Mouse (Mus musculus) midbrain, embryonic 11.5 days (tissue): ENCODE results near the gene Rerg. TPM values are rescaled to one million over a fixed set of nuclear protein-coding genes. Genes with fewer than 3 reads are reported as not detected.
A peak's percentile ranks its signal among the peaks of the same experiment; 100 is the strongest.

Source experiments
- ATAC-seq: fragments of 200-750 bp; cut with Nextera tagmentation; 2 replicates; pipeline ENCODE4 v1.8.0; 2017; ENCODE audit warnings: moderate TSS enrichment, moderate library complexity; ENCODE audit not compliant: low FRiP score
- DNase-seq: peaks from one replicate; pipeline ENCODE4 v3.0.0; 2015; ENCODE audit warnings: low spot score; ENCODE audit errors: missing footprints
- H3K27ac ChIP-seq: fragments of 300-500 bp; sonication (generic); 2 replicates; pipeline ENCODE4 v1.5.1; 2014; ENCODE audit warnings: low read depth, low read length
- H3K27me3 ChIP-seq: fragments of 300-500 bp; sonication (generic); 2 replicates; pipeline ENCODE4 v1.6.1; 2014; ENCODE audit warnings: mild to moderate bottlenecking, low read length, moderate library complexity, mixed read lengths; ENCODE audit not compliant: control insufficient read depth, insufficient read depth
- H3K36me3 ChIP-seq: fragments of 300-500 bp; sonication (generic); 2 replicates; pipeline ENCODE4 v1.6.1; 2014; ENCODE audit warnings: mild to moderate bottlenecking, low read length, moderate library complexity, mixed read lengths; ENCODE audit not compliant: control insufficient read depth, insufficient read depth
- H3K4me1 ChIP-seq: fragments of 300-500 bp; sonication (generic); 2 replicates; pipeline ENCODE4 v1.6.1; 2014; ENCODE audit warnings: low read length; ENCODE audit not compliant: control insufficient read depth, insufficient read depth
- H3K4me2 ChIP-seq: fragments of 300-500 bp; sonication (generic); 2 replicates; pipeline ENCODE4 v1.6.1; 2014; ENCODE audit warnings: mild to moderate bottlenecking, moderate library complexity
- H3K4me3 ChIP-seq: fragments of 300-500 bp; sonication (generic); 2 replicates; pipeline ENCODE4 v1.5.1; 2014; ENCODE audit warnings: low read depth, low read length
- H3K9ac ChIP-seq: fragments of 300-500 bp; sonication (generic); 2 replicates; pipeline ENCODE4 v1.6.1; 2014; ENCODE audit warnings: low read length
- H3K9me3 ChIP-seq: fragments of 300-500 bp; sonication (generic); 2 replicates; pipeline ENCODE4 v1.6.1; 2016; ENCODE audit warnings: low read length; ENCODE audit not compliant: control insufficient read depth
- WGBS: fragments of 180-500 bp; shearing (Covaris S2); extraction: QIAGEN DNeasy Blood & Tissue Kit; methylation state at CpG from one replicate; pipeline ENCODE4 v1.1.7; 2014; 5-methylcytosine and 5-hydroxymethylcytosine counted together
- polyA plus RNA-seq: library from polyadenylated mRNA; unstranded; fragments of >200 nt; fragmentation: Nextera tagmentation; extraction: Ambion mirVana; gene quantifications from 2 replicates; pipeline ENCODE4 v1.2.1, GENCODE M21; 2014

Gene Rerg
- 1.00 and 1.0 TPM in 2 replicates for polyA plus RNA-seq

DNA sequence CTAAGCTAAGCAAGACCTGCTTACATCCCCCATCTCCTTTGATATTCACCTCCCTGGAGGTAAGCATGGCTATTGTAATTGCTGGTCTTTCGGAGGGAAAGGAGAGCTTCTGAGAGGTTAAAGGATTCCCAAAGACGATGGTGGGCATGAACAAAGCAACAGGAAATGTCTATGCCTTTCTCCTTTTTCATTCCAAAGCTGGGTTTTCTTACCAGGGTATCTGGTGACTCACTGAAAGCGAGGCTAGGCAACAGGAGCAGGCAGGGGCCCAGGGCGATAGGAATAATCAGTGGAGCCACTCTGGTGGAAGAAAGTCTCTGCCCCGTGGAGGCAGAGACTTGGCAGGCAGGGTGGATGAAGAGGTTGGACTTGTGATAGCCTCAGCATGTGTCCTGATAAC, at the start of gene Rerg:
Gene Rerg, minus strand, starts transcription at position 272 of the 400 bp plus-strand sequence.
- ATAC-seq, result no peak
- Histone ChIP-seq H3K36me3 (no peaks in the 10 kb centered on the region), H3K27me3 (peaks cover 10% of the 10 kb centered on the region), H3K4me1 (no peaks in the 10 kb centered on the region), H3K9ac (peak within 1 kb of the TSS; percentile 26; the same call in 1 of the 2 replicates), H3K4me3 (peak within 1 kb of the TSS; percentile 34), H3K27ac (no peak within 1 kb of the TSS), H3K4me2 (peak within 1 kb of the TSS; percentile 70), H3K9me3 (no peaks in the 10 kb centered on the region)
- 11% methylated on average over 5 of the region's 5 CpGs for WGBS
- DNase-seq, result no peak

DNA sequence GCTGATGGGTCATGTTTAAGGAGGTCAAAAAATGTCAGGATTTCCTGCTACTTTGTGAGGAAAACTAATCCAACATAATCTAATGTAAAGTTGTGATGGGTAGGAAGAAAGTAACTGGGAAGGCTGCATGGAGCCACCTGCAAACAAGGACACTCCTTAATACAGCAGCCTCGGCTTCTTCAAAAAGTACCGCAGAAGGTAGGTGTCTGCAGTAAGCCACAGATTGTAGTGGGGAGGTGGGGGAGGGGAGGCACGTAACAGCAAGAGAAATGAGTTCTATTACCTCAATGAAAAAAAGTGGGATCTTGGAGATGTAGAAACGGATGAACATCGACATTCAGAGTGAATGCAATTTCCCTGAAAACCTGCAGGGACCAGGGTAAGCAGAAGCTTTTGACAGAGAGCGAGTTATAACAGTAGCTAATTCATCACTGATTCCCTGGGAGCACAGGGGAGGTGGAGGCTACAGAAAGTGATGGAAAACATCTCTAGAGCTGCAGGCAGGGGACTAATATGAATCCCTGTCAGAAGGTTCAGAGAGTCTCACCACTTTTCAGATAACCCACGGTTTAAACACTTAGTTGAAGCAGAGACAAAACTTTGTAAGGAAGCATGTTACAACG, 47.7 kb upstream of the Rerg start:
- H3K9ac ChIP-seq, result no peak overlapping the region
- no peaks in the 10 kb centered on the region for H3K27me3 ChIP-seq
- DNase-seq, result no peak
- WGBS, result 89% methylated on average over 8 of the region's 8 CpGs
- H3K4me2 ChIP-seq, result no peak overlapping the region
- H3K4me3 ChIP-seq, result no peak overlapping the region
- no peak overlapping the region for H3K27ac ChIP-seq
- no peaks in the 10 kb centered on the region for H3K4me1 ChIP-seq
- no peaks in the 10 kb centered on the region for H3K36me3 ChIP-seq
- no peaks in the 10 kb centered on the region for H3K9me3 ChIP-seq
- no peak for ATAC-seq

- Histone ChIP-seq H3K27me3 (no peaks in the 10 kb centered on the region), H3K4me1 (no peaks in the 10 kb centered on the region), H3K4me3 (no peak overlapping the region), H3K36me3 (no peaks in the 10 kb centered on the region), H3K4me2 (no peak overlapping the region), H3K9me3 (no peaks in the 10 kb centered on the region), H3K9ac (no peak overlapping the region), H3K27ac (no peak overlapping the region)
- WGBS, result 97% methylated on average over 2 of the region's 2 CpGs
- no peak for DNase-seq
- no peak for ATAC-seq
These were observed 41.1 kb upstream of the Rerg start for GRCm38 (mm10) chr6:137211441-137211840.

DNA sequence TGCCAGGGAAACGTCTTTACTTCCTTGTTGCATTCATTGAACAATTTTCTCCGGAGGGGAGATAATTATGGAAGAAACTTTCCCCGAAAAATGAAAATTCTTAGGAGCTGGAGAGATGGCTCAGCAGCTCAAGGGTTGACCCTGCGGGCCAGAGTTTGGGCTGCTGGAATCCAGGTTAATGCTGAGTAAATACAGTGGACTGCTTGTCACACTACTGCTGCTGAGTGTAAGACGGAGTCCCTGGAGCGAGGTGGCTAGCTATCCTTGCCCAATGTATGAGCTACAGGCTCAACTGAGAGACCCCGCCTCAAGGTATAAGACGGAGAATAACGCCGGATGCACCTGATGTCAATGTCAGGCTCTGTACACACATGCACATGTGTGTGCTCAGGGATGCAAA, 40.7 kb upstream of the Rerg start:
- no peak for DNase-seq
- no peak overlapping the region for H3K4me2 ChIP-seq
- no peaks in the 10 kb centered on the region for H3K9me3 ChIP-seq
- H3K4me3 ChIP-seq, result no peak overlapping the region
- no peak for ATAC-seq
- H3K27me3 ChIP-seq, result no peaks in the 10 kb centered on the region
- 92% methylated on average over 10 of the region's 10 CpGs for WGBS
- H3K9ac ChIP-seq, result no peak overlapping the region
- no peaks in the 10 kb centered on the region for H3K36me3 ChIP-seq
- no peak overlapping the region for H3K27ac ChIP-seq
- no peaks in the 10 kb centered on the region for H3K4me1 ChIP-seq

GRCm38 (mm10) chr6:137209992-137210391, 39.7 kb upstream of the Rerg start:
- no peak for ATAC-seq
- Histone ChIP-seq H3K4me3 (no peak overlapping the region), H3K4me2 (no peak overlapping the region), H3K27me3 (no peaks in the 10 kb centered on the region), H3K36me3 (no peaks in the 10 kb centered on the region), H3K9me3 (no peaks in the 10 kb centered on the region), H3K4me1 (no peaks in the 10 kb centered on the region), H3K27ac (no peak overlapping the region), H3K9ac (no peak overlapping the region)
- WGBS, result 90% methylated on average over 8 of the region's 8 CpGs
- DNase-seq, result no peak

DNA sequence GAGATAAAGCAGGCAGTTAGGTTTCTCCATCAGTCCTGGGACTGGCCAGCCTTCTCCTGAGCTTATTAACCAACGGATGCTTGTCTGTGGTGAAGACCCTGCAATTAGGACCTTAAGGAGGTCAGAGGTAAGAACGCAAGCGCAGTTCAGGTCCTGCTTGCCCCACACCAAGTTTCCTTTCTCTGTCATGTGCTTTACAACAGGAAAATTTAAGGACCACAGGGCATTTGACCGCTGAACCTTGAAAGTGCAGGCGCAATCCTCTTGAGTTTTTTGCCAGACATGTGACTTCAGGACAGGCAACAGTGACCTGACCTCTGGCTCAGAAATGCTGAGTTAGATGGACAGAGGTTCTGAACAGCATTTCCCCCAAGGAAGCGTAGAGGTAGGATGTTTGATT, 36.8 kb upstream of the Rerg start:
- DNase-seq (no peak), ATAC-seq (no peak)
- Histone ChIP-seq H3K4me3 (no peak overlapping the region), H3K27ac (no peak overlapping the region), H3K4me1 (no peaks in the 10 kb centered on the region), H3K9ac (no peak overlapping the region), H3K27me3 (no peaks in the 10 kb centered on the region), H3K4me2 (no peak overlapping the region), H3K9me3 (no peaks in the 10 kb centered on the region), H3K36me3 (no peaks in the 10 kb centered on the region)
- 93% methylated on average over 6 of the region's 6 CpGs for WGBS

DNA sequence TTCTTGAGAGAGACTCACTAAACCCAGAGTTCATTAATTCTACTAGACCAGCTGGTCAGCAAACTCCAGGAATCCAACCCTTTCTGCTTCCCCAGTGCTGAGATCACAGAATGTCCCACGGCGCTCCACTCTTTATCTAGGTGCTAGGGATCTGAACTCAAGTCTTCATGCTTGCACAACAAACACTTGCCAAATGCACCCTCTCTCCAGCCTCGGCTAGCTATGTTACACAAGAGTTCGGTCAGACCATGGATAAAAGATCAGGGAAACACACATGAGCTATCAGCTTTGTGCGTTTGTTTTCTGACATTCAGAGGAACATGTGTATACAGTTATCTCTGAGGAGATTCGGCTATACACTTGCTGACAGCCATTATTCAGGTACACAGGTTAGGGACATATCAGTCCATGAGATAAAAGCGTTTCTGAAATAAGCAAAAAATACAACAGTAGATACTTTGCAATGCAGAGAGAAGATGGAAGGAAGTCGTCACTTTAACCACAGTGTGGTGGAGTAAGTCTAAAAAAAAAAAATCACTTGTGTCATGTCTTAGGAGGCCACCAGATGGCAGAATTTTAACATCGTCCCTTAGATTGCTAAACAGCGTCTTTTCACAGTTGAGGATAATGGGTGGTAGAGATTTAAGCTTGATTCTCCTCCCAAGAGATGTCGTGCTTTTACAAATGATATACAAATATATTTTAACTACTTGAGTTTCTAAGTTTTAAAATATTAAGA, 35.5 kb upstream of the Rerg start:
- Histone ChIP-seq H3K4me3 (no peak overlapping the region), H3K9ac (no peak overlapping the region), H3K36me3 (no peaks in the 10 kb centered on the region), H3K27me3 (no peaks in the 10 kb centered on the region), H3K27ac (no peak overlapping the region), H3K4me1 (no peaks in the 10 kb centered on the region), H3K4me2 (no peak overlapping the region), H3K9me3 (no peaks in the 10 kb centered on the region)
- no peak for DNase-seq
- 62% methylated on average over 11 of the region's 11 CpGs for WGBS
- ATAC-seq, result no peak

- no peak overlapping the region for H3K4me3 ChIP-seq
- H3K4me2 ChIP-seq, result no peak overlapping the region
- no peaks in the 10 kb centered on the region for H3K27me3 ChIP-seq
- WGBS, result 83% methylated on average over 4 of the region's 4 CpGs
- H3K36me3 ChIP-seq, result no peaks in the 10 kb centered on the region
- H3K27ac ChIP-seq, result no peak overlapping the region
- ATAC-seq (no peak), DNase-seq (no peak)
- H3K9ac ChIP-seq, result no peak overlapping the region
- H3K9me3 ChIP-seq, result no peaks in the 10 kb centered on the region
- no peaks in the 10 kb centered on the region for H3K4me1 ChIP-seq
These were observed 32.4 kb upstream of the Rerg start for GRCm38 (mm10) chr6:137202661-137203060.

DNA sequence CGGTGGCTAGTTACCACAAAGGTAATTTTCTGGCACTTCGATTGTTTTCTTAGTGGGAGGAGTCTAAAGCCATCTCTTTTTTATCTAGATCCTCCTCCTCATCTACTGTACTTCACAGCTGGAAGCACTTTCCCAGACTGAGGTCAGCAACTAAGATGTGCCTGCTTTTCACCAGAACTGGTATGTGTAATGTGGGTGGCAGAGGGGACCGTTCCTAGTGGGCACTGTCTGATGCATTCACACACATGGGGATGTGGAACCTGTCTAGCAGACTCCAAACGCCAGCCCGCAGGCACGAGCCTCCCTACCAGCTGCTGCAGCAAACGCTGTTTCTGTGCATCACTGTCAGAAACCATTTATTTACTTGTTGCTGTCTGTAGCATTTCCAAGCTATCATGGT, 31.3 kb upstream of the Rerg start:
- WGBS, result 78% methylated on average over 7 of the region's 7 CpGs
- Histone ChIP-seq H3K36me3 (no peaks in the 10 kb centered on the region), H3K4me1 (no peaks in the 10 kb centered on the region), H3K27me3 (no peaks in the 10 kb centered on the region), H3K27ac (no peak overlapping the region), H3K9ac (no peak overlapping the region), H3K9me3 (no peaks in the 10 kb centered on the region), H3K4me3 (no peak overlapping the region), H3K4me2 (no peak overlapping the region)
- ATAC-seq (no peak), DNase-seq (no peak)
